Mouse (Mus musculus): ENCODE measurements at regions not wholly inside any gene's neighbourhood (a gene's known extent, or its start where the extent isn't known, plus 50 kb on each side); places are given as distances from the start of the nearest gene placed in this dataset.

- DNase-seq (ENCODE audit: low read depth): no peak
Measured at GRCm38 (mm10) chr11:43952151-43952550, 51.1 kb upstream of the Adra1b start.

- DNase-seq (ENCODE audit: low read depth): no peak
Measured at GRCm38 (mm10) chr11:43958241-43958975, 57.4 kb upstream of the Adra1b start.

- DNase-seq (ENCODE audit: low read depth): no peak
Measured at GRCm38 (mm10) chr11:43958976-43959315, 57.9 kb upstream of the Adra1b start.

- no peak for DNase-seq (ENCODE audit: low read depth)
Measured at GRCm38 (mm10) chr11:43960348-43961105, 59.5 kb upstream of the Adra1b start.

- no peak for DNase-seq (ENCODE audit: low read depth)
Measured at GRCm38 (mm10) chr11:43961398-43962070, 60.5 kb upstream of the Adra1b start.

- no peak for DNase-seq (ENCODE audit: low read depth)
Measured at GRCm38 (mm10) chr11:43967764-43968163, 66.8 kb upstream of the Adra1b start.

- DNase-seq (ENCODE audit: low read depth): no peak
Measured at GRCm38 (mm10) chr11:43971886-43972285, 70.9 kb upstream of the Adra1b start.

DNA sequence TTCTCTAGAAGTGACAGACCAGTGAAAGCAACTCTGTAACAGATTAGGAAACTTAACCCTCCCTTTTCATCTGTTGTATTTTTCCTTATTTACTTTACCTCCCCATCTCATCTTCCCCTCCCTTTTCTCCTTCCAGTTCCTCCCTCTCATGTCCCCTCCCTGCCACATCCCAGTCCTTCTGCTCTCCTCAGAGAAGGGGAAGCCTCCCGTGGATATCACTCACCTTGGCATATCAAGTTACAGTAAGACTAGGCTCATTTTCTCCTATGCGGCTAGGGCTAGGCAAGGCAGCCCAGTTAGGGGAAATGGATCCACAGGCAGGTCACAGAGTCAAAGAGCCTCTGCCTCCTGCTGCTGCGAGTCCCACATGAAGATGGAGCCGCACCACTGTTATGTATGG is 75.0 kb upstream of the Adra1b start:
- DNase-seq (ENCODE audit: low read depth): no peak

- no peak for DNase-seq (ENCODE audit: low read depth)
Measured at GRCm38 (mm10) chr11:43979406-43979805, 78.4 kb upstream of the Adra1b start.

GRCm38 (mm10) chr11:43980444-43980843 is 79.4 kb upstream of the Adra1b start:
- DNase-seq (ENCODE audit: low read depth): no peak

GRCm38 (mm10) chr11:43989911-43990430 is 89.0 kb upstream of the Adra1b start:
- no peak for DNase-seq (ENCODE audit: low read depth)

- DNase-seq (ENCODE audit: low read depth): no peak
Measured at GRCm38 (mm10) chr11:43992011-43992471, 91.0 kb upstream of the Adra1b start.

GRCm38 (mm10) chr11:43998046-43998725 is 97.2 kb upstream of the Adra1b start:
- no peak for DNase-seq (ENCODE audit: low read depth)

DNA sequence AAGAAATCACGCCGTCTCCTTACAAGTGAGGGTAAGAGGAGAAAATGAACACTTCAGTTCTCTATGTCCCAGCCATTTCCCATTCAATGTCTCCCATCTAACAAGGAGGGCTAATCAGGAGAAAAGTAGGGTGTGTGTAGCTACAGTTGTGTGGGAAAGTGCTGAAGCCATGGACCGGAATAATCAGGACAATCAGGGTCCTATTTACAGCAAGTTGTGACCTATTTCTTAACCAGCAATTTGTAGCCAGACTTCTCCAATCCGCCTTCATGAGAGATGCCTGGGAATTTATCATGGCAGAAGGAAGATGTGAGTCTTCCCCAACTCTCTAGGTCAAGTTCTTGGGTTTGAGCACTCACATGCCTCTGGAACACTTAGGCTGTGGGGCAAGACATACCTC is 99.0 kb upstream of the Adra1b start:
- DNase-seq (ENCODE audit: low read depth): no peak

GRCm38 (mm10) chr11:44001843-44002589 is 101.0 kb upstream of the Adra1b start:
- no peak for DNase-seq (ENCODE audit: low read depth)

- DNase-seq (ENCODE audit: low read depth): no peak
Measured at GRCm38 (mm10) chr11:44002716-44003522, 101.9 kb upstream of the Adra1b start.

DNA sequence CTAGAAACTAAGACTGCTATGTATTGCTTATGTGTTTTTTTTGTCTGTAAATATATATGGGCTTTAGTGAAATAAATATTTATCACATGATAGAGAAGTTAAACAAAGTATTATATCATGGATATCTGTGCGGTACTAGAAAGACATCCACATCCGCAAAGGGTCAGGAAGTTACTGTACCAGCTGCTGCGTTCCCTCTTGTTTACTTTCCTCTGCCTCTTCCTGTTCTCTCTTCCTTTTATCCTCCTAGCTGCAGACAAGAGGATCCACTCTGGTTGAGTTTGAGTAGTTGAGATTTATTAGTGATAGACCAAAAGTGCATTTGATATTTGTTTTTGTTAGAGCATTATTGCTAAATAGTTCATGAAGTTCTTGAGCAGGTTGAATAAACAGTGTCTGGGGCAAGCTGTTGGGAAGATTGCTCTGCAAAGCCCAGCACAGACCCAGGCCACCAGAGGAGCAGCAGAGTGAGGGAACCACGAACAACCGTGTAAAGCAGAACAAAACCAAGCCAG is 106.6 kb upstream of the Adra1b start:
- DNase-seq (ENCODE audit: low read depth): no peak

DNA sequence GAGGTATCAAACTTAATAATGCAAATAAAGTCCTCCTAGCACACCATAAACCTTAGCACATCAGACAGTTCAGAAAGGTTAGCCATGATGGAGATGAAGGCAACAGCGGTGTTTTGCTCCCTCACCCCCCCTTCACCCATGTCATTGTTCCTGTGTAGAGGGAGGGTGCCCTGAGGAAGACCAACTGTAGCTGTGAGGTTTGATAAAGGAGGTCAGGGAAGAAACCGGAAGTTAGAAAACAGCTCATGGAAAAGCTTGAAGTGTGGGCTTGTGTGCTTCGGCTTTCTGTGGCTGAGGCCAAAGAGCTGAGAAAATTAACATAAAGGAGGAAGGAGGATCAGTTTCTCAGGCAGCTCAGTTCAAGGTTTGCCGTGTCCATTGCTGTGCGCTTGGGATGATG is 111.3 kb upstream of the Adra1b start:
- DNase-seq (ENCODE audit: low read depth): no peak

- no peak for DNase-seq (ENCODE audit: low read depth)
Measured at GRCm38 (mm10) chr11:44013841-44014240, 112.8 kb upstream of the Adra1b start.

DNA sequence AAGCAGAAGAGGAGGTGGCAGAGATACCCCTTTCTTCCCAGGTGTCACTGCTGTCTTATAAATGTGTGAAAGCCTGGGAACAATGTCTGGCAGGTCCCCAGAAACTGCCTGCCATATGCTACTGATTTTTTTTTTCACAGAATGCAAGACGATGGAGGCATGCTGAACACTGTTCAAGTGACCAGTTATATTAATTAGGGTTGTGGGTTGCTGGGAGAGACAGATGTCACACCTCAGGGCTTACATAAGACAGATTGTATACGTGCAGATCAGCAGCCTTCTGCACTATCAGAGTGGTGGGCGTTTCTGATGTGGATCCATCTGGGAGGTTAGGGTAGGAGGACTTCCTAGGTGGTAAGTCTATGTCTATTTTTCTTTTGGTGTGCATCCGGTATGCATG is 120.6 kb upstream of the Adra1b start:
- no peak for DNase-seq (ENCODE audit: low read depth)

All from naive thymus-derived CD4-positive, alpha-beta T cell, adult 2 months (primary cell).